In the genomic region with DNA sequence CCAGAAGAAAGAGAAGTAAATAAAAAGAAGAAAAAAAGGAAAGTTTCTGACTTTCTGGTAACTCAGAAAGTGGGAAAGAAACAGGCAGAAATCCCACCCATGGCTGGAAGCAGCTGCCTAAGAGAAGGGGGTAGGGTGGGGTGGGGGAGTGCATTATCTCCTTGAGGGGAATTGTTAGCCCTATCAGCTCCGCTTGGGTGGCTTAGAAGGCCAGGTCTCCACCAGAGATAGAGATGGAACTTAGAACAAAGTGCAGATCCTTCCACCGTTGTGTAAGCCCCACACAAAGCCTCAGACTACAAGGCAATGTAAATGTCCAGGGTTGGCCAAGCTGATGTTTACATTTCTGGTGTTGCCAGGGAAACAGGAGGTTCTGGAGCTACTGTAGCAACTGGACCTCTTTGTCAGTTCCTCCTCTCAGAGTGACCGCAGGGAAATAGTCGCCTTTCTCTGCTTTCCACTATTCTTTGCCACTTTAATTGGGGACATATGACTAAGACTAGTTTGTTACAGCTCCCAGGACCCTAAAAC, we compare ENCODE assay signal across 15 mouse cellular contexts. TPM values are rescaled to one million over a fixed set of nuclear protein-coding genes. Genes with fewer than 3 reads are reported as not detected.
A peak's percentile ranks its signal among the peaks of the same experiment; 100 is the strongest.
DNase-seq lines count a peak whose midpoint lies in the region; ATAC-seq and TF ChIP-seq lines count a peak whose summit lies in the region.
"Had no signal": no experiment of that assay in that cellular context is flagged by ENCODE, and none has a peak within 500 bp of the region (broad histone marks: within the 10 kb centered on the region; RNA-seq: fewer than 3 reads in every experiment).

No protein-coding gene starts in this region.

- H3K4me2 ChIP-seq in liver, embryonic 16.5 days (ENCODE audit: low read depth, low read length), result no peak overlapping the region
- H3K4me2 ChIP-seq: stomach, embryonic 15.5 days had no signal

- no peak overlapping the region for H3K9ac ChIP-seq in heart, adult 2 months (ENCODE audit: low read depth, low read length)
- H3K9ac ChIP-seq in liver, embryonic 16.5 days (ENCODE audit: low read depth, low read length), result no peak overlapping the region
- H3K9ac ChIP-seq: stomach, embryonic 15.5 days had no signal

- no peak for TF ChIP-seq CTCF in heart, adult 2 months (IDR thresholded peaks at IDR 0.05)

- no peaks in the 10 kb centered on the region; the same call in 1 of the 2 replicates for H3K27me3 ChIP-seq in heart, embryonic 10.5 days (ENCODE audit: insufficient read depth, poor library complexity, severe bottlenecking)
- no peaks in the 10 kb centered on the region for H3K27me3 ChIP-seq in heart, adult 2 months (ENCODE audit: control insufficient read depth, insufficient read depth, low read length)
- H3K27me3 ChIP-seq in liver, embryonic 16.5 days (ENCODE audit: control insufficient read depth, insufficient read depth, low read depth, low read length), result no peaks in the 10 kb centered on the region
- H3K27me3 ChIP-seq: stomach, embryonic 15.5 days had no signal

- no peak for TF ChIP-seq EP300 in heart, adult 2 months (IDR thresholded peaks at IDR 0.05; ENCODE audit: insufficient read depth, low read depth, low read length)

- TF ChIP-seq POLR2A in heart, adult 2 months (IDR thresholded peaks at IDR 0.05; ENCODE audit: insufficient read depth, low read depth, low read length), result no peak

- H3K79me2 ChIP-seq in heart, adult 2 months (replicated peaks; ENCODE audit: control insufficient read depth, insufficient read depth, low read length), result no peaks in the 10 kb centered on the region

- H3K27ac ChIP-seq in heart, embryonic 10.5 days, result no peak overlapping the region
- H3K27ac ChIP-seq in heart, adult 2 months, result no peak overlapping the region
- H3K27ac ChIP-seq in liver, embryonic 16.5 days (ENCODE audit: low read length), result no peak overlapping the region
- H3K27ac ChIP-seq: stomach, embryonic 15.5 days had no signal

- no peak overlapping the region for H3K4me3 ChIP-seq in heart, embryonic 10.5 days
- no peak overlapping the region for H3K4me3 ChIP-seq in heart, adult 2 months
- no peak overlapping the region for H3K4me3 ChIP-seq in liver, embryonic 16.5 days (ENCODE audit: low read depth, low read length)
- H3K4me3 ChIP-seq: stomach, embryonic 15.5 days had no signal

- DNase-seq in heart, embryonic 10.5 days (ENCODE audit: low spot score), result peak; percentile 76
- DNase-seq in heart, adult 2 months, result no peak
- DNase-seq in 3T3-L1 (ENCODE audit: low read depth, low spot score) (peak; percentile 68), ZHBTc4 (ENCODE audit: low read depth, low spot score) (peak; percentile 40)
- DNase-seq in yolk sac, embryonic 10.5 days (ENCODE audit: low spot score), result no peak
- no peak for DNase-seq in layer of hippocampus, adult 9-11 months
- no peak for DNase-seq in thymus, postnatal 25 days
- DNase-seq: adrenal gland, adult 2 months; B cell, adult 2 months; cerebellum, postnatal 25 days; heart, postnatal 14 days; left cerebral cortex, postnatal 4 days had no signal

- peaks cover 8% of the 10 kb centered on the region for H3K4me1 ChIP-seq in heart, embryonic 10.5 days
- no peaks in the 10 kb centered on the region for H3K4me1 ChIP-seq in heart, adult 2 months (ENCODE audit: control insufficient read depth, insufficient read depth, low read length)
- H3K4me1 ChIP-seq in liver, embryonic 16.5 days (ENCODE audit: control insufficient read depth, low read depth, low read length), result peaks cover 14% of the 10 kb centered on the region

- no peaks in the 10 kb centered on the region for H3K9me3 ChIP-seq in heart, embryonic 10.5 days
- H3K9me3 ChIP-seq in liver, embryonic 16.5 days (replicated peaks; ENCODE audit: control insufficient read depth, low read length), result no peaks in the 10 kb centered on the region
- H3K9me3 ChIP-seq: stomach, embryonic 15.5 days had no signal

- intact Hi-C loops in heart, adult 2 months (cut with DNase I), result no loop called here

- WGBS in heart, embryonic 10.5 days, result 42% methylated on average over 4 of the region's 4 CpGs
- WGBS in heart, adult 2 months, result 56% methylated on average over 4 of the region's 4 CpGs
- 29% methylated on average over 4 of the region's 4 CpGs for WGBS in liver, embryonic 16.5 days (ENCODE audit: insufficient replicate concordance)

- H3K36me3 ChIP-seq in heart, embryonic 10.5 days, result no peaks in the 10 kb centered on the region
- H3K36me3 ChIP-seq in heart, adult 2 months (ENCODE audit: control insufficient read depth, insufficient read depth, low read length), result no peaks in the 10 kb centered on the region
- no peaks in the 10 kb centered on the region for H3K36me3 ChIP-seq in liver, embryonic 16.5 days (ENCODE audit: control insufficient read depth, insufficient read depth)
- H3K36me3 ChIP-seq: stomach, embryonic 15.5 days had no signal

- peak; percentile 41; the same call in 1 of the 2 replicates for ATAC-seq in liver, embryonic 16.5 days (ENCODE audit: low read depth)
- ATAC-seq: hindbrain, embryonic 16.5 days had no signal

RNA-seq across cellular contexts. Expression of gene Cyb5r3, which starts 9.5 kb away (rescaled TPM):
- polyA plus RNA-seq in heart, embryonic 10.5 days (2016; fragmentation: Nextera tagmentation; extraction: Ambion mirVana), result 177 and 178 TPM in 2 replicates
- 10 to 100 TPM; 75.6 to 87.2 TPM for total RNA-seq in heart, adult 2 months (2021)
- polyA plus RNA-seq in heart, adult 2 months (2012; rRNA removed), result 97.7 and 103 TPM in 2 replicates
- 142 and 171 TPM in 2 replicates for polyA plus RNA-seq in liver, embryonic 16.5 days (2015; fragmentation: Nextera tagmentation; extraction: Ambion mirVana)

RNA-seq across cellular contexts. Expression of gene Poldip3, which starts 32.7 kb away (rescaled TPM):
- 105 and 119 TPM in 2 replicates for polyA plus RNA-seq in heart, embryonic 10.5 days (2016; fragmentation: Nextera tagmentation; extraction: Ambion mirVana)
- 10 to 100 TPM; 23.6 to 24.7 TPM for total RNA-seq in heart, adult 2 months (2021)
- 20.0 and 27.0 TPM in 2 replicates for polyA plus RNA-seq in heart, adult 2 months (2012; rRNA removed)
- polyA plus RNA-seq in liver, embryonic 16.5 days (2015; fragmentation: Nextera tagmentation; extraction: Ambion mirVana), result 54.4 and 55.8 TPM in 2 replicates

RNA-seq across cellular contexts. Expression of gene Rrp7a, which starts 59.3 kb away (rescaled TPM):
- 52.7 and 64.6 TPM in 2 replicates for polyA plus RNA-seq in heart, embryonic 10.5 days (2016; fragmentation: Nextera tagmentation; extraction: Ambion mirVana)
- total RNA-seq in heart, adult 2 months (2021), result 10 to 100 TPM; 39.9 to 40.9 TPM
- 60.0 and 62.0 TPM in 2 replicates for polyA plus RNA-seq in heart, adult 2 months (2012; rRNA removed)
- polyA plus RNA-seq in liver, embryonic 16.5 days (2015; fragmentation: Nextera tagmentation; extraction: Ambion mirVana), result 19.4 and 20.3 TPM in 2 replicates

Comparison
In these comparisons a context has a peak if more than half of its experiments do, and no peak if none do; other contexts are left out.
1. DNase-seq: peak in heart, embryonic 10.5 days (single experiment), 3T3-L1 (single experiment) and ZHBTc4 (single experiment); none in heart, adult 2 months (0 of 2), yolk sac, embryonic 10.5 days (single experiment), layer of hippocampus, adult 9-11 months (single experiment) and thymus, postnatal 25 days (single experiment).